Mouse (Mus musculus) thymus, adult 2 months (tissue): ENCODE measurements around the gene Chpf.

Experiments
- CTCF ChIP-seq: fragments of 200-500 bp; IDR thresholded peaks from 2 replicates; pipeline ENCODE4 v1.5.1; 2012; ENCODE audit warnings: mild to moderate bottlenecking, control low read depth, low read length, moderate library complexity, borderline replicate concordance; ENCODE audit not compliant: control insufficient read depth, poor library complexity, insufficient read depth; ENCODE audit errors: extremely low read depth
- POLR2A ChIP-seq: fragments of 200-500 bp; IDR thresholded peaks from 2 replicates; pipeline ENCODE4 v1.6.1; 2012; ENCODE audit warnings: mild to moderate bottlenecking, low read length, control low read depth, moderate library complexity; ENCODE audit not compliant: control insufficient read depth, poor library complexity, insufficient read depth; ENCODE audit errors: extremely low read depth

GRCm38 (mm10) chr1:75519576-75519975 lies 40.5 kb upstream of the Chpf start:
- TF ChIP-seq POLR2A: no peak
- TF ChIP-seq CTCF: no peak
